Mouse (Mus musculus) gastrocnemius, postnatal 10 days (tissue): Measurements from ENCODE around the gene Csgalnact2. TPM values are rescaled to one million over a fixed set of nuclear protein-coding genes. Genes with fewer than 3 reads are reported as not detected.

Experiments
- DNase-seq: peaks from one replicate; pipeline ENCODE4 v3.0.0; 2021; ENCODE audit warnings: mixed read lengths
- long read RNA-seq, 2 experiments: library from polyadenylated mRNA; stranded (forward); transcript quantifications; one replicate each; pipeline ENCODE4 v2.0.0; 2021
- total RNA-seq, 2 experiments: library from RNA; stranded (reverse); gene quantifications; 2 replicates each; pipeline ENCODE4 v1.2.3; 2021

Gene Csgalnact2
- total RNA-seq = 10 to 100 TPM; 22.5 to 24.0 TPM
- long read RNA-seq, experiment 1, transcript Csgalnact2-201 (8 exons, 3,661 nt) = major isoform, 45 of 61 reads
- long read RNA-seq, experiment 1, partial matches to known transcripts = 3 of 61 reads
- long read RNA-seq, experiment 1, other reads (novel, unspliced or antisense) = 13 of 61 reads
- long read RNA-seq, experiment 2, transcript Csgalnact2-201 (8 exons, 3,661 nt) = major isoform, 24 of 40 reads
- long read RNA-seq, experiment 2, partial matches to known transcripts = 4 of 40 reads
- long read RNA-seq, experiment 2, other reads (novel, unspliced or antisense) = 12 of 40 reads

GRCm38 (mm10) chr6:118138731-118139709 is at the start of gene Csgalnact2:
TSS of gene Csgalnact2 (minus strand) at chr6:118139140.
- DNase-seq = peak; percentile 97

GRCm38 (mm10) chr6:118188599-118188998 is 49.7 kb upstream of the Csgalnact2 start:
- DNase-seq = no peak

- no peak for DNase-seq
Observed at GRCm38 (mm10) chr6:118187285-118187641, 48.3 kb upstream of the Csgalnact2 start.

GRCm38 (mm10) chr6:118186620-118187284 is 47.8 kb upstream of the Csgalnact2 start:
- DNase-seq = no peak

GRCm38 (mm10) chr6:118184126-118184525 is 45.2 kb upstream of the Csgalnact2 start:
- DNase-seq = no peak

- no peak for DNase-seq
Observed at GRCm38 (mm10) chr6:118180085-118180423, 41.1 kb upstream of the Csgalnact2 start.

GRCm38 (mm10) chr6:118179316-118180084 is 40.6 kb upstream of the Csgalnact2 start:
- DNase-seq = peak; percentile 75

DNA sequence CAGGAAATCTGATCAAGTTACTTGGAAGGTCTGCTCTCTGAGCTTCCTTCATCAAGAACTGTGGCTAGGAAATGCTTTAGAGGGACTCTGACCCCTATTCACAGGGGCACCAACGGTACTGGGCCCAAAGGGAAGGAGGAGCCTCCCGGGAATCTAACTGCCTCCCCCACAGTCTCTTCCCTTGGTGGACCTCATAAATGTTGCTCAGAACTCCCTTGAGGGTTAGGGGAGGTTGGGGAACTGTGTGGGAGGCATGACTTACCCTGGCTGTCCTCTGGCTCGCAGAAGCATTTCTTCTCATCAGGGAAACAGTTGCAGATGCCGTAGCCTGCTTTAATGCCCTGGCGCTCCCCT is 35.0 kb upstream of the Csgalnact2 start:
- no peak for DNase-seq

DNA sequence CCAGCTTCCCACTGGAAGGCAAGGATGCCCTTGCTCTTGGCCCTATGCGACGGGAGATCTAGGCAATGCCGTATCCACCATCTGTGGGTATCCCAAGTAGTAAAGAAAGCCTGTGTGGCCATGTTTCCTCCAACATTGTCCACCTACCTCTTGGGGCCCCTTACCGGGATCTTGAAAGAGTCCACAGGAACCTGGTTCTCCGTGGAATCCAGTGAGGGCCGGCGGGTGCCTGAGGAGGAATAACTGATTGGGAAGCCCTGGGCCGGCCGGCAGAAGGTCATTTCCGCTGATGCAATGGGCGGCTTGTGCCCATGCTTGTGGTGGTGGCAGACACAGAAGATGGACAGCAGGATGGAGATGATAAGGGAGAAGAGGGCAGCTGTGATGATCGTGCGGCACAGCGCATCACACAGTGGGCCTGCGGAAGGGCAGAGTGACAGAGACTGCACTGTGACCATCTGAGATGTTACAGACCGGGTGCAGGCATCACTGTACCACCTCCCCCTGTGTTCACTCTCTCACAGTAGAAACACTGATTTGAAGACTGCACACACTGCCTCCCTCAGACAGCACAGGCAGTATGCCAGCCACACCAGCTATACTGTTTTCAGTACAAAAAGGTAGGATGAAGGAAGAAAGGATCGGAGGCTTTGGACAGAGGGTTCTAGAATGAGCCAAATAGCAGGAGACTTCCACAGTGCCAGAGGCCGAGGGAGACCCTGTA is 34.5 kb upstream of the Csgalnact2 start:
- no peak for DNase-seq

DNA sequence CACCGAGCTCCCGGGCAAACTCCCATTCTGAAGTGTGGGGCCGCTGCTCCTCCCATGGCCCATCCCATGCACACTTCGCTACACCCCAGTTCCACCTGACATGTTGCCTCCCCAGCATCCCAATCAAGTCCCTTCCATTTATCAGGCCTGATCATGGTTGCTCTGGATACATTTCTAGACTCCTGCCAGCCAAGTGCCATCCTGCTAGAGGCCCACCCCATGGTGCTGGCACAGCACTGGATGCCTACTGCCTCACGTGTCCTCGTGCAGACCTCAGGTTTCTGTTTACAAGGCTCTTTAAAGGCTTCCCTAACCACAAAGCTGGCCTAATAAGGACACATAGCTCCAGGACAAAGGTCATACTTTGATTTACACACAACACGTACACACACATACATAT is 32.4 kb upstream of the Csgalnact2 start:
- no peak for DNase-seq

DNA sequence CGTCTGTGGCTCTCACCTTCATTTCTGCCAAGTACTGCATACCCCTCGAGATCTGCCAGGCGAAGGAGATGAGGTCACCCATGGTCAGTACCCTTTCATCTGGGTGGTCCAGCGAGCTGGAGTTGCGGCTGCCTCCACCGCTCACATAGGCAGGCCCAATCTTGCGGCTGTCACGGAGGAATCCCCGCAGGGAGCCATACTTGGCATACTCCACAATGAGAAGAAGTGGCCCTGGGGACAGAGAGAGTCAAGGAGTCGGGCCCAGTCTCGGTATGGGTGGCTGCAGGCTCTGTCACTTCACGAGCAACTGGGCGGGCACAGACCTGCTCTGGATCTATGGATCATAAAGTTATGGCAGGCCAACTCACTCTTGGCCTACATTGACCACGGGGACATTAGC is 29.2 kb upstream of the Csgalnact2 start:
- no peak for DNase-seq

DNA sequence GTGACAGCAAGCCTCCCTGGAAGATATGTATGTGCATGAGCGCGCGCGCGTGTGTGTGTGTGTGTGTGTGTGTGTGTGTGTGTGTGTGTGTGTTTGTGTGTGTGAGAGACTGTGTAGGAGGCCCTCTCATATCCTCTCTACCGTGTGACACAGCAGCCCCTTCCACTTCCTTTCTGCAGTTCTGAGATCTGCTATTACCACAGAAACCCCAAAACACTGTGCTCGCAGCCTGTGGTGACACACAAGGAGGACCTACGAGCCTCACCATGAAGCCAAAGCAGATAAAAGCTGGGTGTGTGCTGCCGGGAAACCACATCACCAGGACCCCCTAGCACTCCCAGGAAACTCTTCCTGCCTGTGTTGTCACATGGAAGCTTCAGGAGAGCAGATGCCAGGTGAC is 28.1 kb upstream of the Csgalnact2 start:
- no peak for DNase-seq

GRCm38 (mm10) chr6:118165516-118165915 is 26.6 kb upstream of the Csgalnact2 start:
- DNase-seq = no peak

GRCm38 (mm10) chr6:118164691-118165090 is 25.8 kb upstream of the Csgalnact2 start:
- no peak for DNase-seq

DNA sequence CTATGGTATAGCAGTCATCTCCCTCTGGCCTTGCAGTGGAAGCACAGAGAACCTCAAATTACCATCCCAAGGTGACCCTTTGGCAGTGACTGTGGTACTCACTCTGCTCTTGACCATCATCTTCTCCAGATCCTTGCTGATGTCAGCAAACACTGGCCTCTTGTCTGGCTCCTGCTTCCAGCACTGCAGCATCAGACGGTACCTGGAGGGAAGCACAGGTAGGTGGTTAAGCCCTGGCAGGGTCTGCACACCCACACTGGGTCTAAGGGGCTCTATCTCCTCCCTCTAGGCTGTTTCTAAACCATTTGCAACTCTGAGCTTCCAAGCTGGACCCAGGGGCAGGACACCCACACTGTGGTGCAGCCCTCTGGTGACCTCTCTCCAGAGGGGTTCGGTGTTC is 24.1 kb upstream of the Csgalnact2 start:
- no peak for DNase-seq

DNA sequence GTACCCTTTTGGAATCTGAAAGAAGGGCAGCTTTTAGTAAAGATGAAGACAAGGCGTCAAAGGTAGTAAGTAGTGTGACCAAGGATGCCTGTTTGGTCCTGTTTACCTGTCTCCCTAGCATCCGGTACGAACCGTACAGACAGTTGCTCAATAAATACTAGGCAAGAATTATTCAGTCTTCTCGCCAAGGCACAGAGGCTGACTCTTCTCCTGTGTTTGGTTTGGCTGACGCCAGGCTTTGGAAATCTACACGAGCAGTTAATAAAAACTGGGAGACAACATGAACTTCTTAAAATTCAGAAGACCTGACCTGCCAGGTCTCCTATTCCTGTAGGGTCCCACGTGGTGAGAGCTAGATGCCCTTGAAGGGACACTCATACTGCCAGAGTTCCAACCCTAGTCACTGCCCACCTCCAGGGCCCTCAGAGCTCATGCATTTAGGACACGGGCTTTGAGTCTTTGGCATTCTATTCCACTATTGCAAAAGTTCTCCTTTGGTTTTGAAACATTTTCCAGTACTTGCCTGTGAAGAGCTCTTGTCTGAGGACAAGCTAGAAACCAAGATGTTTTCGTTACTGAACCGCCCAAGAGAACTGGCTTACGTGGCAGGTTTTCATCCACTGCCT is 23.6 kb upstream of the Csgalnact2 start:
- no peak for DNase-seq

DNA sequence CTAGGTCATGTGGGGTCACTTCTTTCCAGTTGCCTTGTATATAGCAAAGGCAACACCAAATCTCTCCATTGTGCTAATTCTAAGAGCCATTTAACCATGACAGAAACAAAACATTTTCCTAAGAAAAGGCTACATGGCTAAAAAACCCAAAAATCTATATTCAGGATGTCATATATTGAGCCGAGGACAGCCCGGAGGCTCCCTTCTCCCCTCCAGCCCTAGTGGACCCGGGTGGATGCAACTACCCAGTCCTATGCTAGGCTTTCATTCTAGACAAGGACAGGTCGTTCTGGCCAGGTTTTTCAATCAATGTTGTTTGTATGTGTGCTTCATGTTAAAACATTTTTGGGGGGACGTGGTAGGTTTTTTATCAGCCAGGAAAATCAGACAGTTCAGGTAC is 14.2 kb upstream of the Csgalnact2 start:
- no peak for DNase-seq

GRCm38 (mm10) chr6:118150988-118151387 is 12.0 kb upstream of the Csgalnact2 start:
- DNase-seq = no peak

DNA sequence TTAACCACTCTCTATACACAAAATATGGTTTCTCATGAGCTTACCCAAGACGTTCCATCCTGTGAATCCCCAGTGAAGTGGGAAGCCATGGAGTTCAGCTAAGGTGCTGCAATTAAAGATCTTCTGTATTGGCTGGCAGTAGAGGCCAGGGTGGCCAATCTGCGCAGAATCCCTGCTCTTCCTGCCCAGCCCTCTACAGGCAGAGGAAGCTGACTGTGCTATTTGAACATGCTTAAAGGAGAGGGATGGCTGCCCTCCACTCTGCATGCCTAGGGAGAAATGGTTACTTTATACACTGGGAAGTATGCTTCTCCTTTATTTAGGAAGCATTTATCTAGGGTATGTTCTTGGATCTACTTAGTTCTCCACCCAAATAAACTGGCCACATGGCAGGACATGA is 11.6 kb upstream of the Csgalnact2 start:
- no peak for DNase-seq

- DNase-seq = no peak
Observed at GRCm38 (mm10) chr6:118150128-118150527, 11.2 kb upstream of the Csgalnact2 start.

DNA sequence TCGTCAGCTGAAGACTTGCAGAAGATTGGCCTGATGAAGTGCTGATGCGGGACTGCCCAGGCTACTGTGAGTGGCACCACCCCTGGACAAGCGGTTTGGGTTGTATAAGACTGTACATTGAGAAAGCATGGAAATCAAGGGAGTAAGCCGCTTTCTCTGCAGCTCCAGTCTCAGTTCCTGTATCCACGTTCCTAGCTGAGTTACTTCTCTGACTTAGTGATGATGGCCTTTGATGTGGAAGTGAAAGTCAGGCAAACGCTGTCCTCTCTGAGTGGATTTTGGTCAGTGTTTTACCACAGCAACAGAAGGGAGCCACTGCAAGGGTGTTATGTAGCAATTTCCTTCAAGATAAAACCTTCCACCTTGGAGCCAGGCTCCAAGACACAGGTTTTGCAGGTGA is 2.0 kb upstream of the Csgalnact2 start:
- DNase-seq = no peak
